Mouse (Mus musculus) layer of hippocampus, adult 11-12 months (tissue): ENCODE measurements around the gene Spag17.
"Not testable (repeated sequence)": the region's sequence is repeated elsewhere in the genome, so short reads cannot be mapped to it uniquely, and the experiment has no call there.

ENCODE experiments used
- DNase-seq: peaks from one replicate; pipeline ENCODE4 v3.0.0; 2022; ENCODE audit warnings: low spot score

The Spag17 gene

DNA sequence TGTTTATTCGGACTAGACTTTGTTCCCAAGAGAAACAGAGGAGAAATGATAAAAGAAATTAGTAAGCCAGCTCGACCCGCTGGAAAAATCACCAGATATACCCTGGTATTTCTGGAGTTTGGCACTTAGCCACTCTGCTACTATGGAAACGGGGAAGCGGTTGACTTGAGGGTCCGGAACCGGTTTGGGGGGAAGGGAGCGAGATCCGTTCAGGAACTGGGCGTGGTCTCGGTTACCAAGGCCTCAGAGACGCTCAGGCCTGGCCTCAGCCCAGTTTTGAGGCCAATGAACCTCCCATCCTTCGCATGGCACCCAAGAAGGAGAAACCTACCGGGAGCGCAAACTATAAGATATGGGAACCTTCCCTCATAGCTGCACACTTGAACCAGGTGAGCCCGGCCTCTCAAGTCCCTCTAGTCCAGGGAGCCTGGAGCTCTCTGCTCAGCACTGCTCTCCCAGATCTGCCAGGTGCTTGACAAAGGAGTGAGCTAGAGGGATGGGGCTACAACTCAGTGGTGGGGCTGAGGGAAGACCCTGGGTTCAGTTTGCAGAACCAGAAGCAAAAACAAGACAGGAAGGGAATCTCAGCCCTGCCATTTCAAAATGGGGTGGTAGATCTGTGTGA is at the start of gene Spag17:
TSS of gene Spag17 (plus strand) at position 220 of the 625 bp plus-strand sequence.
- no peak for DNase-seq

GRCm38 (mm10) chr3:99842333-99842732 is 42.9 kb upstream of the Spag17 start:
- no peak for DNase-seq

DNA sequence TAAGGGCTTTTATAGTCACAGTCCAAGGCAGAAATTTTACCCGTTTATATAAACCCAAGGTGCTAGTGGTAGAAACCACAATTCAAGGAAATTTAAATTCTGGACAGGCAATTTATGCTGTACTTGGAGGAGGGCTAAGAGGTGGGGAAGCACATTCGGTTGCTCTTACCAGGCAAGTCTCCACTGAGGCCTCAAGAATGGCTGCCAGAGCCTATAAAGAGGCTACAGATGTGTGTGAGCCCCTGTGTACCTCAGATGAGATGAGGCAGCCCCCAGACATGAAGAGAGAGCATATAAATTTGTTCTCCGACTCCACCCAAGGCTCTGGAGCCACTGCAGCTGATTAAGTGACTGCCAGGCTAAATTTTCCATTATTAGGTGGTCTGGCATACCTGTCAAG is 42.4 kb upstream of the Spag17 start:
- DNase-seq, result no peak

- DNase-seq, result no peak
Measured at GRCm38 (mm10) chr3:99843233-99843632, 42.0 kb upstream of the Spag17 start.

GRCm38 (mm10) chr3:99850926-99851325 is 34.3 kb upstream of the Spag17 start:
- no peak for DNase-seq

- DNase-seq, result no peak
Measured at GRCm38 (mm10) chr3:99854595-99854994, 30.6 kb upstream of the Spag17 start.

DNA sequence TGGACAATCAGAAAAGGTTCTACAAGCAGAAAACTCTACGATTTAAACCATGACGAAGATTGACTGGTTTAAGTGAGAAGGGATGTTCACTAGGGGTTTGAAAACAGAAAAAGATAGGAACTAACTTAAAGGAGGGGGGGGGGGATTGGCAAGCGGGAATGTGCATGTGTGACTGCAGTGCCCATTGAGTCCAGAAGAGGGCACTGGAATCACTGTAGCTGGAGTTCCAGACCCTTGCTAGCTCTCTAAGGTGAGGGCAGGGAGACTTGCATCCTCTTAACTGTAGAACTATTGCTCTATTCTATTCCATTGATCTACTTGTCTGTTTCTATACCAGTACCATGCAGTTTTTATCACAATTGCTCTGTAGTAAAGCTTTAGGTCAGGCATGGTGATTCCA is 26.3 kb upstream of the Spag17 start:
- no peak for DNase-seq

DNA sequence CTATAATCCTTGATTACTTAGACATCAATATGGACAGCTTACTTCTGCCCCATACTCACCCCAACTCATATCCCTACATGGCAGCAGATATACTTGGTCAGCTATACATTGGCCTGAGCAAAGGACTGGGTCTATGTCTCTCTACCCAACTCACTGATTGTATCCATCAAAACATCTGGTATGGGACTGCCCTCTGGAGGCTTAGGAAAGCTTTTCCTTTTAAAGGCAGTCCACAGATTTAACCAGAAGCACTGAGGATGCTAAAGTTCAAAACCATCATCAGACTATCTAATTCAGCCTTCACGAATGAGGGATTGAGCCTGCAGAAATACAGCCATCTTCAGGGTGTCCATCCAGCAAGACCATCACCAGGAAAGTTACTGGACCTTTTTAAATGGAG is 20.5 kb upstream of the Spag17 start:
- DNase-seq, result no peak

DNA sequence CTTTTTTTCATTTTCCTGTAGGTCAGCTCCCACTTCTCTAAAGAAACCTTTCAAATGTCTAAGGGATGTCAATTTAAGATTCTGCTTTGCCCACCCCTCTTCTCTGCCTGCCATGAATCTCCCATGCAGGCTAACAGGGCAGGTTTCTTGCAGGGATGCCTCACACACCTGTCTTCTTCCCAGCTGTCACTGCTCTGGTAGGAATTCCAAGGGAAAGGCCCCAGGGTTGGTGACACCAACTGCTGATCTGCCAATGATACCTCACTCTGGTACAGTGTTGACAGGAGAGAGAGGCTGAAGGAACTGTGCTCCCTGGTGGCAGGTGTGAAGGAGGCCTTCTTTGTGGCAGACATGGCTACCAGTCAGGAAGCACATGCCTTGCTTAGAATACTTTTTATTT is 10.1 kb upstream of the Spag17 start:
- no peak for DNase-seq

- no peak for DNase-seq
Measured at GRCm38 (mm10) chr3:99881498-99881897, 3.7 kb upstream of the Spag17 start.

DNA sequence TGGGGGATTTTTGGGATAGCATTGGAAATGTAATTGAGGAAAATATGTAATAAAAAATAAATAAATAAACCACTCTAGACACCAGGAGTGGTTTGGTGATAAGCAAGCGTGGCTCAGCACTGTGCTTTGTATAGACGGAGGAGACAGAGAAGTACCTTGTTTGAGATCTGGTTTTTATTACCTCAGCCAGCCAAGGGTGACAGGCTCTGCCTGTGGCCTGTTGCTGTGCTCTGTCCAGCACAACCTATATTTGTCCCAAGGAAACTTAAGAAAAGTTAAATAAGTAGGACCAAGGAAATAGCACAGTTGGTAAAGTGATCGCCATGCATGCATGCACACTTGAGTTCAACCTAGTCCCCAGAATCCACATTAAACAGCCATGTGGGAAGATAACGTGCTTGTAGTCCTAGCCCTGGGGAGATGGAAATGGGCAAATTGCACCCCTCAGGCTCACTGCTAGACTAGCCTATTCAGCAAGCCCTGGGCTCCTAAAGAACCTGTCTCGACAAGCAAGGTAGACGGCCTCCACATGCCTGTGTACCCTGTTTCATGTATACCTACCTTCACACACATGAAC is 1.1 kb upstream of the Spag17 start:
- DNase-seq, result no peak

GRCm38 (mm10) chr3:99894741-99895140 is 9.5 kb downstream of the Spag17 start:
- not testable (repeated sequence) for DNase-seq

DNA sequence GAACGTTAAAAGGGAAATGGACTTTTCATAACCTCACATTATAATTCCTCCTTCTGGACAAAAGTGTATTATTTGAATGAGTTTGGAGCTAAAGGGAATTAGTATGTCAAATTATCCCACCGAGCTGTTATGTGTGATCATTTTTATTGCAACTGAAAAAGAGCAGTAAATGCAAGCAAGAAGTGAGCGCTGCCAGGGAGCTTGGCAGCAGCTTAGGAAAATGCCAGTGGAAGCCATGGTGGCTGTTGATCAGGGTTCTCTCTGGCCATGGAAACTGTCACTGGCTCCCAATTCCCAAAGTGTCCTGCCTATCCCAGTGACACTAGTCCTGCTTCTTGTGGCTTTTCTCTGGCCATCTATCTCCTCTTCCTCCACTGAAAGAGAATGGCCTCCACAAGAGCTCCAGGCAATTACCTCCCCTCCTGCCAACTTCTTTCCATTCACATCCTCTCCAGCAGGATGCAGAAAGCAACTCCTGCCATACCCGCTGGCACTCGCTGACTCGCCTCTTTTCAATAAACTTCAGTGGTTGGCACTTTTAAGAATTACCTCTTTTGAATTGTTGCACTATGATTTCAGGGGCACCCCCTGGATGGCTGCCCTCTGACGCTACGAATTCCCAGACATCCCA is 28.7 kb downstream of the Spag17 start:
- no peak for DNase-seq

DNA sequence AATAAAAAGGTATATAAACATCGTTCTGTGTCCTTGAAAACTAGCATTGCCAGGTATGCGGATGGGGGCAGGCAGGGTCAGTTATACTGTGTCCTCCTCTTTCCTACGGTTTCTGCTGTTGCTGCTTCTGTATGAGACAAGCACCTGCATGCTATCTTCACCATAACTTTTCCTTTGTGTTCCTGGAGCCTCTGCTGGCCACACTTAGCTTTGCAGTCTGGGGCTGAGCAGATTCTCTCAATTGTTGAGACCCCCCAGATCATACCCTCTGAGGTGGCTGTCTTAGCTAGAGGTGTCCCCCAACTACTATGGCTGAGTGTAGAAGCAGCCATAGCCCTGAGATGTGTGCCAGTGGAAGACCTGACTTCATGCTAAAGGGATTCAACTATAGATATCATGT is 37.7 kb downstream of the Spag17 start:
- no peak for DNase-seq

DNA sequence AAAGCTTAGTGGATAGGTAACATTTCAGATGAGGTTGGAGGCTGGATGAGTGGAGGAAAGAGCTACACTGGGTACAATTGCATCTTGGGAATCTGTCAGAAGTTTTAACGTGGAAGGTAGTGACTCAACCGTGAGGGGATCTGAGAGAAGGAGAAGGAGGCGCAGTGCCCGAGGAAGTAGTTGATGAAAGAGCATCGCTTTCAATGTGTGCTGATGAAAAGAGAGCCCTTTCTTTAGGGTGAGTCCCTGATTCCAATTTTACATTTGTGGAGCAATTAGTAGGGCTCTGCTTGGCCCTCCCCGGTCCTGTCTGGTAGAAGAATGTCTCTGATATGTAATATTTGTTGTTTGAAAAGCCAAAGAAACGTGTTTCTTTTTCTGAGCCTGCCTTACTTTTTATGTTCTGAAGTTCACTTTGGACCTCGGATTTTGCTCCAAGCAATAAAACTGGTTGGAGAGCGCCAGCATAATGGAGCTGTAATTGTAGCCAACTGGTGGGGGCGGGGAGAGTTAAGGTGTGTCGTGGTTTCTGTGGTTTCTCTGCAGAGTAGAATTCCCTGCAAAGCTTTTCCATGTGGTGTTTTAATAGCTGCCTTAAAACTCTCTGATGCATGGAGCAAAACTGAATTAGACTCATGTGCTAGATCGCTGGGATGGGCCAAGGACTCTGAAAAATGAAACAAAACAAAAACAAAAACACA is 45.9 kb downstream of the Spag17 start:
- no peak for DNase-seq

- no peak for DNase-seq
Measured at GRCm38 (mm10) chr3:99936159-99936558, 51.0 kb downstream of the Spag17 start.

- DNase-seq, result peak; percentile 58
Measured at GRCm38 (mm10) chr3:99938611-99939286, 53.5 kb downstream of the Spag17 start.

- no peak for DNase-seq
Measured at GRCm38 (mm10) chr3:99945171-99945570, 60.0 kb downstream of the Spag17 start.

- DNase-seq, result no peak
Measured at GRCm38 (mm10) chr3:99954039-99954602, 68.9 kb downstream of the Spag17 start.

GRCm38 (mm10) chr3:99956517-99956916 is 71.3 kb downstream of the Spag17 start:
- no peak for DNase-seq

DNA sequence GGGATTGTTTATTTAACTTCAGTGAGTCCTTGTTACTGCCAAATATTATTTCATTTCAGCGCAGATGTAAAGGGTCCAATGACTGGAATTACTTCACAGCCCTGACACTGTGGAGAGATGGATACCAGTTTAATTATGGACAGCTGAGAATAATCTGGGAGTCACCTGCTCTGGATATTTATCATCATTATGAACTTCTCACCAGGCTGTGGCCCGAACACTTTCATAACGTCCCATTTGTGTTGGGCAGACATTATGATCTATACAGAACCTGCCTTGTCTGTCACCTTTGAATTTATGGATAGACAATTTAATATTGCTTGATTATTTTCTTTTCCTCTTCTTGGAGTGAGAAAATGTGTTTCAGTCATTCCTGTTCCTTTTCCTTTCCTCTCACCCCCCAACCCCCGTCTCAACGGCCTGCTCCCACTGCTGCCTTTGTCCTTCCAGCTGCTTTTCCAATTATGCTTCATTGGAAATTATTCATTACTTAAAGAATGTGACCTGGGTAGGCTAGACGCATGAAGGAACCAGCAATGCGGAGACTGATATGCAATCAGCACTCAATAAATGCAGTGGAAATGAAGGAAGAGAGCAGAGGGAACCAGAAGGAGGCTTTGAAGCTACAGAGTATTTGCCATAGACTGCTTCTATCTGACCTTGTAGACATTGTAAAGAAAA is 74.7 kb downstream of the Spag17 start:
- no peak for DNase-seq

GRCm38 (mm10) chr3:99964345-99964744 is 79.1 kb downstream of the Spag17 start:
- DNase-seq, result no peak
